Mouse (Mus musculus) cerebellum, adult 9-11 months (tissue): ENCODE measurements around the gene Aspm.

Experiments used
- DNase-seq: peaks from one replicate; pipeline ENCODE4 v3.0.0; 2022

The Aspm gene

DNA sequence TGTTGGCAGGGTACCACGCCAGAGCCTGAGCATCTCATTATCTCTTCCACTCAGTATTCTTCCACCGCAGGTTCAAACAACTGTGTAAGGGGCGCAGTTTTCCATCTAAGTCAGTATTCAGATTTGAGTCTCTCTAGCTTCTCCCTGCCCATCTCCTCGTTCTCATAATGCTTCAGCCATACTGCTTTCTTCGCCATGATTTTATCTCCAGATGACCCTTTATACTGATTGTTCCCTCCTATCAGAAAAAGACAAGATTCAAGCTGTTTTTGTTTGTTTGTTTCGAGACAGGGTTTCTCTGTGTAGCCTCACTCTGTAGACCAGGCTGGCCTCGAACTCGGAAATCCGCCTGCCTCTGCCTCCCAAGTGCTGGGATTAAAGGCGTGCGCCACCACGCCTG is 60.0 kb downstream of the Aspm start:
- no peak for DNase-seq
